Mouse (Mus musculus): ENCODE measurements around the gene Sp6.

GRCm38 (mm10) chr11:97025721-97026344 lies 12.6 kb downstream of the Sp6 start:
- peak; percentile 98 for TF ChIP-seq CTCF (IDR thresholded peaks at IDR 0.05; ENCODE audit: control insufficient read depth, insufficient read depth, insufficient replicate concordance, low read depth, low read length)
- TF ChIP-seq POLR2A (IDR thresholded peaks at IDR 0.05; ENCODE audit: control insufficient read depth, low read depth, low read length): no peak
